Mouse (Mus musculus): ENCODE measurements around the gene Fggy.

The Fggy gene

GRCm38 (mm10) chr4:95793647-95794328 lies 236.5 kb downstream of the Fggy start:
- H3K4me1 ChIP-seq (replicated peaks; ENCODE audit: low read depth, low read length), result no peaks in the 10 kb centered on the region
- no peaks in the 10 kb centered on the region for H3K27me3 ChIP-seq (ENCODE audit: insufficient read depth, low read length)
- peaks cover 5% of the 10 kb centered on the region for H3K9me3 ChIP-seq (ENCODE audit: low read length)

GRCm38 (mm10) chr4:95794651-95795050 lies 237.3 kb downstream of the Fggy start:
- TF ChIP-seq POU5F1 (IDR thresholded peaks at IDR 0.05; ENCODE audit: borderline replicate concordance, low read length), result no peak
- no peak for TF ChIP-seq NANOG (IDR thresholded peaks at IDR 0.05; ENCODE audit: borderline replicate concordance, low read length)
- H3K36me3 ChIP-seq (ENCODE audit: insufficient read depth, low read length), result no peaks in the 10 kb centered on the region

More at GRCm38 (mm10) chr4:95793647-95794328, 236.5 kb downstream of the Fggy start:
- Histone ChIP-seq H3K4me3 (replicated peaks; ENCODE audit: low read length) (no peak overlapping the region), H3K36me3 (ENCODE audit: insufficient read depth, low read length) (no peaks in the 10 kb centered on the region)
- TF ChIP-seq NANOG (IDR thresholded peaks at IDR 0.05; ENCODE audit: borderline replicate concordance, low read length), result no peak
- TF ChIP-seq POU5F1 (IDR thresholded peaks at IDR 0.05; ENCODE audit: borderline replicate concordance, low read length), result no peak
- TF ChIP-seq CTCF (conservative IDR thresholded peaks at IDR 0.05; ENCODE audit: low read length), result no peak

GRCm38 (mm10) chr4:95795283-95795682 lies 238.0 kb downstream of the Fggy start:
- TF ChIP-seq POU5F1 (IDR thresholded peaks at IDR 0.05; ENCODE audit: borderline replicate concordance, low read length) (no peak), NANOG (IDR thresholded peaks at IDR 0.05; ENCODE audit: borderline replicate concordance, low read length) (no peak), CTCF (conservative IDR thresholded peaks at IDR 0.05; ENCODE audit: low read length) (no peak)
- H3K4me1 ChIP-seq (replicated peaks; ENCODE audit: low read depth, low read length), result no peaks in the 10 kb centered on the region
- H3K9me3 ChIP-seq (ENCODE audit: low read length), result no peaks in the 10 kb centered on the region
- no peak overlapping the region for H3K4me3 ChIP-seq (replicated peaks; ENCODE audit: low read length)
- H3K36me3 ChIP-seq (ENCODE audit: insufficient read depth, low read length), result no peaks in the 10 kb centered on the region
- no peaks in the 10 kb centered on the region for H3K27me3 ChIP-seq (ENCODE audit: insufficient read depth, low read length)

More at GRCm38 (mm10) chr4:95794651-95795050, 237.3 kb downstream of the Fggy start:
- H3K4me1 ChIP-seq (replicated peaks; ENCODE audit: low read depth, low read length), result no peaks in the 10 kb centered on the region
- no peaks in the 10 kb centered on the region for H3K9me3 ChIP-seq (ENCODE audit: low read length)
- no peaks in the 10 kb centered on the region for H3K27me3 ChIP-seq (ENCODE audit: insufficient read depth, low read length)
- H3K4me3 ChIP-seq (replicated peaks; ENCODE audit: low read length), result no peak overlapping the region

GRCm38 (mm10) chr4:95819650-95820049 lies 262.3 kb downstream of the Fggy start:
- Histone ChIP-seq H3K4me3 (replicated peaks; ENCODE audit: low read length) (no peak overlapping the region), H3K36me3 (ENCODE audit: insufficient read depth, low read length) (no peaks in the 10 kb centered on the region), H3K4me1 (replicated peaks; ENCODE audit: low read depth, low read length) (no peaks in the 10 kb centered on the region), H3K27me3 (ENCODE audit: insufficient read depth, low read length) (no peaks in the 10 kb centered on the region), H3K9me3 (ENCODE audit: low read length) (no peaks in the 10 kb centered on the region)
- TF ChIP-seq POU5F1 (IDR thresholded peaks at IDR 0.05; ENCODE audit: borderline replicate concordance, low read length), result no peak
- TF ChIP-seq NANOG (IDR thresholded peaks at IDR 0.05; ENCODE audit: borderline replicate concordance, low read length), result no peak
- TF ChIP-seq CTCF (conservative IDR thresholded peaks at IDR 0.05; ENCODE audit: low read length), result no peak

GRCm38 (mm10) chr4:95821906-95822579 lies 264.7 kb downstream of the Fggy start:
- no peaks in the 10 kb centered on the region for H3K9me3 ChIP-seq (ENCODE audit: low read length)
- no peaks in the 10 kb centered on the region for H3K27me3 ChIP-seq (ENCODE audit: insufficient read depth, low read length)
- no peak overlapping the region for H3K4me3 ChIP-seq (replicated peaks; ENCODE audit: low read length)
- no peaks in the 10 kb centered on the region for H3K36me3 ChIP-seq (ENCODE audit: insufficient read depth, low read length)
- TF ChIP-seq POU5F1 (IDR thresholded peaks at IDR 0.05; ENCODE audit: borderline replicate concordance, low read length), result no peak
- no peak for TF ChIP-seq NANOG (IDR thresholded peaks at IDR 0.05; ENCODE audit: borderline replicate concordance, low read length)
- TF ChIP-seq CTCF (conservative IDR thresholded peaks at IDR 0.05; ENCODE audit: low read length), result no peak
- H3K4me1 ChIP-seq (replicated peaks; ENCODE audit: low read depth, low read length), result no peaks in the 10 kb centered on the region

GRCm38 (mm10) chr4:95828164-95828563 lies 270.9 kb downstream of the Fggy start:
- Histone ChIP-seq H3K4me1 (replicated peaks; ENCODE audit: low read depth, low read length) (no peaks in the 10 kb centered on the region), H3K4me3 (replicated peaks; ENCODE audit: low read length) (no peak overlapping the region), H3K27me3 (ENCODE audit: insufficient read depth, low read length) (no peaks in the 10 kb centered on the region), H3K36me3 (ENCODE audit: insufficient read depth, low read length) (no peaks in the 10 kb centered on the region), H3K9me3 (ENCODE audit: low read length) (no peaks in the 10 kb centered on the region)
- TF ChIP-seq POU5F1 (IDR thresholded peaks at IDR 0.05; ENCODE audit: borderline replicate concordance, low read length) (no peak), NANOG (IDR thresholded peaks at IDR 0.05; ENCODE audit: borderline replicate concordance, low read length) (no peak), CTCF (conservative IDR thresholded peaks at IDR 0.05; ENCODE audit: low read length) (no peak)

- TF ChIP-seq POU5F1 (IDR thresholded peaks at IDR 0.05; ENCODE audit: borderline replicate concordance, low read length) (no peak), CTCF (conservative IDR thresholded peaks at IDR 0.05; ENCODE audit: low read length) (no peak), NANOG (IDR thresholded peaks at IDR 0.05; ENCODE audit: borderline replicate concordance, low read length) (no peak)
- Histone ChIP-seq H3K36me3 (ENCODE audit: insufficient read depth, low read length) (no peaks in the 10 kb centered on the region), H3K4me1 (replicated peaks; ENCODE audit: low read depth, low read length) (no peaks in the 10 kb centered on the region), H3K4me3 (replicated peaks; ENCODE audit: low read length) (no peak overlapping the region), H3K9me3 (ENCODE audit: low read length) (no peaks in the 10 kb centered on the region), H3K27me3 (ENCODE audit: insufficient read depth, low read length) (no peaks in the 10 kb centered on the region)
Observed at GRCm38 (mm10) chr4:95830320-95830719, 273.0 kb downstream of the Fggy start.

- H3K27me3 ChIP-seq (ENCODE audit: insufficient read depth, low read length), result no peaks in the 10 kb centered on the region
- H3K9me3 ChIP-seq (ENCODE audit: low read length), result no peaks in the 10 kb centered on the region
- no peaks in the 10 kb centered on the region for H3K36me3 ChIP-seq (ENCODE audit: insufficient read depth, low read length)
- no peak overlapping the region for H3K4me3 ChIP-seq (replicated peaks; ENCODE audit: low read length)
- H3K4me1 ChIP-seq (replicated peaks; ENCODE audit: low read depth, low read length), result peaks cover 8% of the 10 kb centered on the region
- TF ChIP-seq CTCF (conservative IDR thresholded peaks at IDR 0.05; ENCODE audit: low read length) (no peak), NANOG (IDR thresholded peaks at IDR 0.05; ENCODE audit: borderline replicate concordance, low read length) (no peak), POU5F1 (IDR thresholded peaks at IDR 0.05; ENCODE audit: borderline replicate concordance, low read length) (no peak)
Observed at GRCm38 (mm10) chr4:95839860-95840259, 282.6 kb downstream of the Fggy start.
